ENCODE assay signal across 9 mouse cellular contexts in the genomic region with DNA sequence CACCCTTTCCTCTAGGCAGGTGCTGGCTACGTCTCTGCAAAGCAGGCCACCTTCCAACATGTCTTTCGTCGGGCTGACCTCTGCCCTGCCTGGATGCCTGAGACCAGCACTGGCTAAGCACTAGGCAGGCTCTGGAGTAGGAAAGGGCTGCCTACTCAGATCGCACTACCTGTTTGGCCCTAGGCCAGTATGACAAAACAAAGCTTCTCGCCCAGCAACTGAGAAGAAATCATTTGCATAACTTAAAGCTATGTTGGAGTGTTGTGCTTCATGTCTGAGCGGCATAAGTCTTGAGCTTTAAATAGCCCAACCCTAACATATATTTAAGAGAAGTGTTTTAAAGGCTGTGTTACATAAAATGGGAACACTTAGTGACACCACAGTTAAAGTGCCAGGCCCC.
DNase-seq lines count a peak whose midpoint lies in the region; ATAC-seq and TF ChIP-seq lines count a peak whose summit lies in the region.
"Had no signal": no experiment of that assay in that cellular context is flagged by ENCODE, and none has a peak within 500 bp of the region (broad histone marks: within the 10 kb centered on the region; RNA-seq: fewer than 3 reads in every experiment).

No protein-coding gene starts in this region.

- no peak overlapping the region for H3K27ac ChIP-seq in forebrain, embryonic 16.5 days (ENCODE audit: low read length)
- H3K27ac ChIP-seq in forebrain, embryonic 10.5 days: no peak overlapping the region
- H3K27ac ChIP-seq in lung, postnatal 0 days (ENCODE audit: low read length): peak overlapping the region; percentile 57
- H3K27ac ChIP-seq in cerebellum, adult 2 months (ENCODE audit: insufficient read depth, low read length): no peak overlapping the region

- H3K36me3 ChIP-seq in forebrain, embryonic 16.5 days (ENCODE audit: control insufficient read depth, insufficient read depth): no peaks in the 10 kb centered on the region
- no peaks in the 10 kb centered on the region for H3K36me3 ChIP-seq in forebrain, embryonic 10.5 days (replicated peaks)
- no peaks in the 10 kb centered on the region for H3K36me3 ChIP-seq in lung, postnatal 0 days (ENCODE audit: insufficient read depth, low read length)

- TF ChIP-seq CTCF in lung, postnatal 0 days (IDR thresholded peaks at IDR 0.05): no peak
- no peak for TF ChIP-seq CTCF in cerebellum, adult 2 months (IDR thresholded peaks at IDR 0.05; ENCODE audit: borderline replicate concordance, insufficient read depth, low read depth, low read length)

- H3K4me1 ChIP-seq in forebrain, embryonic 16.5 days (replicated peaks; ENCODE audit: control insufficient read depth, insufficient read depth, low read length): peaks cover 9% of the 10 kb centered on the region
- H3K4me1 ChIP-seq in forebrain, embryonic 10.5 days: peaks cover 14% of the 10 kb centered on the region
- H3K4me1 ChIP-seq in lung, postnatal 0 days (ENCODE audit: insufficient read depth, low read depth, low read length): no peaks in the 10 kb centered on the region; the same call in none of the 2 replicates
- H3K4me1 ChIP-seq in cerebellum, adult 2 months (ENCODE audit: control insufficient read depth, insufficient read depth, low read length): 0 out of 2 replicates have a peak, but pooled peaks cover 2% of the 10 kb centered on the region

- ATAC-seq in forebrain, embryonic 16.5 days: 0 out of 2 replicates have a peak, but pooled peaks have one; percentile 13
- ATAC-seq in lung, postnatal 0 days: peak; percentile 94

- 35% methylated on average over 6 of the region's 6 CpGs for WGBS in forebrain, embryonic 16.5 days
- WGBS in forebrain, embryonic 10.5 days: 80% methylated on average over 6 of the region's 6 CpGs
- WGBS in lung, postnatal 0 days: 42% methylated on average over 6 of the region's 6 CpGs
- WGBS in cerebellum, adult 2 months: 58% methylated on average over 6 of the region's 6 CpGs

- no peak for DNase-seq in forebrain, embryonic 10.5 days (ENCODE audit: extremely low spot score, low spot score)
- peak; percentile 69 for DNase-seq in brain, adult 2 months (ENCODE audit: low read depth, low spot score)
- peak; percentile 27 to 47 for DNase-seq in kidney, adult 8-10 months
- peak; percentile 90 for DNase-seq in lung, postnatal 0 days (ENCODE audit: low spot score)
- DNase-seq in cerebellum, adult 2 months: no peak
- DNase-seq in testis, postnatal 14 days (ENCODE audit: low spot score): no peak
- DNase-seq in c-Kit-positive CD71-positive TER-119-positive erythroid progenitor cells, embryonic 14.5 days (ENCODE audit: low spot score): no peak
- DNase-seq: thymus, adult 2 months had no signal

- TF ChIP-seq EP300 in lung, postnatal 0 days (IDR thresholded peaks at IDR 0.05): no peak

- no peaks in the 10 kb centered on the region for H3K9me3 ChIP-seq in forebrain, embryonic 16.5 days (ENCODE audit: control insufficient read depth, low read length)
- no peaks in the 10 kb centered on the region for H3K9me3 ChIP-seq in forebrain, embryonic 10.5 days
- H3K9me3 ChIP-seq in lung, postnatal 0 days (ENCODE audit: low read length): no peaks in the 10 kb centered on the region

- no peak for TF ChIP-seq POLR2A in cerebellum, adult 2 months (IDR thresholded peaks at IDR 0.05; ENCODE audit: borderline replicate concordance, insufficient read depth, low read length)

- no peak overlapping the region for H3K9ac ChIP-seq in forebrain, embryonic 16.5 days (replicated peaks; ENCODE audit: low read depth, low read length)
- H3K9ac ChIP-seq in lung, postnatal 0 days (replicated peaks; ENCODE audit: low read depth): no peak overlapping the region

- no peak overlapping the region for H3K4me3 ChIP-seq in forebrain, embryonic 16.5 days (replicated peaks; ENCODE audit: low read length)
- H3K4me3 ChIP-seq in forebrain, embryonic 10.5 days: no peak overlapping the region
- H3K4me3 ChIP-seq in lung, postnatal 0 days (ENCODE audit: low read depth, low read length): no peak overlapping the region
- no peak overlapping the region for H3K4me3 ChIP-seq in cerebellum, adult 2 months (replicated peaks; ENCODE audit: insufficient read depth, low read depth, low read length)

- no peak overlapping the region for H3K4me2 ChIP-seq in forebrain, embryonic 16.5 days (ENCODE audit: low read length)
- H3K4me2 ChIP-seq in lung, postnatal 0 days (replicated peaks; ENCODE audit: low read depth, low read length): no peak overlapping the region

- H3K27me3 ChIP-seq in forebrain, embryonic 16.5 days (replicated peaks; ENCODE audit: control insufficient read depth, insufficient read depth, low read length): no peaks in the 10 kb centered on the region
- H3K27me3 ChIP-seq in forebrain, embryonic 10.5 days (ENCODE audit: poor library complexity, severe bottlenecking): no peaks in the 10 kb centered on the region
- H3K27me3 ChIP-seq in lung, postnatal 0 days (replicated peaks; ENCODE audit: insufficient read depth, low read length): no peaks in the 10 kb centered on the region
- H3K27me3 ChIP-seq in cerebellum, adult 2 months (ENCODE audit: control insufficient read depth, insufficient read depth, low read length): no peaks in the 10 kb centered on the region

Comparison
In these comparisons a context has a peak if more than half of its experiments do, and no peak if none do; other contexts are left out.
1. DNase-seq: peak in brain, adult 2 months (single experiment), kidney, adult 8-10 months (2 of 2) and lung, postnatal 0 days (single experiment); none in forebrain, embryonic 10.5 days (single experiment), cerebellum, adult 2 months (0 of 2), testis, postnatal 14 days (single experiment) and c-Kit-positive CD71-positive TER-119-positive erythroid progenitor cells, embryonic 14.5 days (single experiment).